Mouse (Mus musculus): ENCODE results near the gene Maob. TPM values are rescaled to one million over a fixed set of nuclear protein-coding genes. Genes with fewer than 3 reads are reported as not detected.

Gene Maob
- polyA plus RNA-seq (2012; rRNA removed): 1.3 and 1.7 TPM in 2 replicates

- Histone ChIP-seq H3K36me3 (ENCODE audit: control insufficient read depth, insufficient read depth, low read length) (no peaks in the 10 kb centered on the region), H3K4me3 (ENCODE audit: control insufficient read depth, insufficient read depth, low read length) (no peak within 1 kb of the TSS), H3K27ac (ENCODE audit: control insufficient read depth, insufficient read depth, low read length) (no peak within 1 kb of the TSS), H3K27me3 (ENCODE audit: control insufficient read depth, insufficient read depth, low read length) (no peaks in the 10 kb centered on the region), H3K4me1 (replicated peaks; ENCODE audit: control insufficient read depth, insufficient read depth, low read length) (no peaks in the 10 kb centered on the region)
- TF ChIP-seq CTCF (IDR thresholded peaks at IDR 0.05; ENCODE audit: borderline replicate concordance, control insufficient read depth, extremely low read depth, insufficient read depth, low read length, poor library complexity): no peak
- no peak for TF ChIP-seq POLR2A (IDR thresholded peaks at IDR 0.05; ENCODE audit: control insufficient read depth, extremely low read depth, insufficient read depth, low read length, poor library complexity)
- no peak for DNase-seq
- 13% methylated on average over 17 of the region's 18 CpGs for WGBS
These were observed at the start of gene Maob for GRCm38 (mm10) chrX:16817261-16817769. Gene Maob (minus strand): TSS chrX:16817366.

GRCm38 (mm10) chrX:16860244-16860643 lies 43.1 kb upstream of the Maob start:
- TF ChIP-seq POLR2A (IDR thresholded peaks at IDR 0.05; ENCODE audit: control insufficient read depth, extremely low read depth, insufficient read depth, low read length, poor library complexity) (no peak), CTCF (IDR thresholded peaks at IDR 0.05; ENCODE audit: borderline replicate concordance, control insufficient read depth, extremely low read depth, insufficient read depth, low read length, poor library complexity) (no peak)
- Histone ChIP-seq H3K4me1 (replicated peaks; ENCODE audit: control insufficient read depth, insufficient read depth, low read length) (no peaks in the 10 kb centered on the region), H3K27ac (ENCODE audit: control insufficient read depth, insufficient read depth, low read length) (no peak overlapping the region), H3K4me3 (ENCODE audit: control insufficient read depth, insufficient read depth, low read length) (no peak overlapping the region), H3K36me3 (ENCODE audit: control insufficient read depth, insufficient read depth, low read length) (no peaks in the 10 kb centered on the region), H3K27me3 (ENCODE audit: control insufficient read depth, insufficient read depth, low read length) (no peaks in the 10 kb centered on the region)
- no peak for DNase-seq

- WGBS: 99% methylated on average over 2 of the region's 2 CpGs
- H3K4me1 ChIP-seq (replicated peaks; ENCODE audit: control insufficient read depth, insufficient read depth, low read length): no peaks in the 10 kb centered on the region
- no peak overlapping the region for H3K4me3 ChIP-seq (ENCODE audit: control insufficient read depth, insufficient read depth, low read length)
- no peak overlapping the region for H3K27ac ChIP-seq (ENCODE audit: control insufficient read depth, insufficient read depth, low read length)
- DNase-seq: no peak
- H3K27me3 ChIP-seq (ENCODE audit: control insufficient read depth, insufficient read depth, low read length): no peaks in the 10 kb centered on the region
- H3K36me3 ChIP-seq (ENCODE audit: control insufficient read depth, insufficient read depth, low read length): no peaks in the 10 kb centered on the region
- TF ChIP-seq POLR2A (IDR thresholded peaks at IDR 0.05; ENCODE audit: control insufficient read depth, extremely low read depth, insufficient read depth, low read length, poor library complexity) (no peak), CTCF (IDR thresholded peaks at IDR 0.05; ENCODE audit: borderline replicate concordance, control insufficient read depth, extremely low read depth, insufficient read depth, low read length, poor library complexity) (no peak)
These were observed 28.9 kb upstream of the Maob start for GRCm38 (mm10) chrX:16846034-16846433.

GRCm38 (mm10) chrX:16841443-16841842 lies 24.3 kb upstream of the Maob start:
- WGBS: 79% methylated on average over 2 of the region's 2 CpGs
- DNase-seq: no peak
- no peak for TF ChIP-seq POLR2A (IDR thresholded peaks at IDR 0.05; ENCODE audit: control insufficient read depth, extremely low read depth, insufficient read depth, low read length, poor library complexity)
- no peak for TF ChIP-seq CTCF (IDR thresholded peaks at IDR 0.05; ENCODE audit: borderline replicate concordance, control insufficient read depth, extremely low read depth, insufficient read depth, low read length, poor library complexity)
- Histone ChIP-seq H3K27ac (ENCODE audit: control insufficient read depth, insufficient read depth, low read length) (no peak overlapping the region), H3K27me3 (ENCODE audit: control insufficient read depth, insufficient read depth, low read length) (no peaks in the 10 kb centered on the region), H3K4me3 (ENCODE audit: control insufficient read depth, insufficient read depth, low read length) (no peak overlapping the region), H3K36me3 (ENCODE audit: control insufficient read depth, insufficient read depth, low read length) (no peaks in the 10 kb centered on the region), H3K4me1 (replicated peaks; ENCODE audit: control insufficient read depth, insufficient read depth, low read length) (no peaks in the 10 kb centered on the region)

GRCm38 (mm10) chrX:16837293-16837692 lies 20.1 kb upstream of the Maob start:
- Histone ChIP-seq H3K4me1 (replicated peaks; ENCODE audit: control insufficient read depth, insufficient read depth, low read length) (no peaks in the 10 kb centered on the region), H3K4me3 (ENCODE audit: control insufficient read depth, insufficient read depth, low read length) (no peak overlapping the region), H3K27ac (ENCODE audit: control insufficient read depth, insufficient read depth, low read length) (no peak overlapping the region), H3K27me3 (ENCODE audit: control insufficient read depth, insufficient read depth, low read length) (no peaks in the 10 kb centered on the region), H3K36me3 (ENCODE audit: control insufficient read depth, insufficient read depth, low read length) (no peaks in the 10 kb centered on the region)
- no peak for DNase-seq
- 90% methylated on average over 1 of the region's 1 CpGs for WGBS
- no peak for TF ChIP-seq POLR2A (IDR thresholded peaks at IDR 0.05; ENCODE audit: control insufficient read depth, extremely low read depth, insufficient read depth, low read length, poor library complexity)
- TF ChIP-seq CTCF (IDR thresholded peaks at IDR 0.05; ENCODE audit: borderline replicate concordance, control insufficient read depth, extremely low read depth, insufficient read depth, low read length, poor library complexity): no peak

- H3K27ac ChIP-seq (ENCODE audit: control insufficient read depth, insufficient read depth, low read length): no peak overlapping the region
These were observed 19.4 kb upstream of the Maob start for GRCm38 (mm10) chrX:16836488-16837082.

GRCm38 (mm10) chrX:16826028-16826427 lies 8.9 kb upstream of the Maob start:
- H3K27ac ChIP-seq (ENCODE audit: control insufficient read depth, insufficient read depth, low read length): no peak overlapping the region
- no peak overlapping the region for H3K4me3 ChIP-seq (ENCODE audit: control insufficient read depth, insufficient read depth, low read length)
- 100% methylated on average over 1 of the region's 1 CpGs for WGBS
- H3K36me3 ChIP-seq (ENCODE audit: control insufficient read depth, insufficient read depth, low read length): no peaks in the 10 kb centered on the region
- no peak for DNase-seq
- TF ChIP-seq POLR2A (IDR thresholded peaks at IDR 0.05; ENCODE audit: control insufficient read depth, extremely low read depth, insufficient read depth, low read length, poor library complexity) (no peak), CTCF (IDR thresholded peaks at IDR 0.05; ENCODE audit: borderline replicate concordance, control insufficient read depth, extremely low read depth, insufficient read depth, low read length, poor library complexity) (no peak)
- no peaks in the 10 kb centered on the region for H3K27me3 ChIP-seq (ENCODE audit: control insufficient read depth, insufficient read depth, low read length)
- no peaks in the 10 kb centered on the region for H3K4me1 ChIP-seq (replicated peaks; ENCODE audit: control insufficient read depth, insufficient read depth, low read length)

More at GRCm38 (mm10) chrX:16836488-16837082, 19.4 kb upstream of the Maob start:
- Histone ChIP-seq H3K27me3 (ENCODE audit: control insufficient read depth, insufficient read depth, low read length) (no peaks in the 10 kb centered on the region), H3K4me3 (ENCODE audit: control insufficient read depth, insufficient read depth, low read length) (no peak overlapping the region), H3K4me1 (replicated peaks; ENCODE audit: control insufficient read depth, insufficient read depth, low read length) (no peaks in the 10 kb centered on the region), H3K36me3 (ENCODE audit: control insufficient read depth, insufficient read depth, low read length) (no peaks in the 10 kb centered on the region)
- no peak for DNase-seq
- TF ChIP-seq CTCF (IDR thresholded peaks at IDR 0.05; ENCODE audit: borderline replicate concordance, control insufficient read depth, extremely low read depth, insufficient read depth, low read length, poor library complexity) (no peak), POLR2A (IDR thresholded peaks at IDR 0.05; ENCODE audit: control insufficient read depth, extremely low read depth, insufficient read depth, low read length, poor library complexity) (no peak)

Data from thymus, adult 2 months (tissue).